Mouse (Mus musculus): Measurements from ENCODE around the gene Mpl. TPM values are rescaled to one million over a fixed set of nuclear protein-coding genes. Genes with fewer than 3 reads are reported as not detected.

Mpl gene
- under 1 TPM in 1 of 4 experiments, not detected in 3; 0.21 TPM for total RNA-seq (2022)

- DNase-seq (ENCODE audit: low spot score in 2 of 2), result no peak
These were observed at the start of gene Mpl for GRCm38 (mm10) chr4:118457345-118457975. Gene Mpl, minus strand, starts transcription at chr4:118457513.

GRCm38 (mm10) chr4:118505551-118505950 is 48.2 kb upstream of the Mpl start:
- no peak for DNase-seq (ENCODE audit: low spot score in 2 of 2)

- no peak for DNase-seq (ENCODE audit: low spot score in 2 of 2)
These were observed 43.5 kb upstream of the Mpl start for GRCm38 (mm10) chr4:118500792-118501191.

- DNase-seq (ENCODE audit: low spot score in 2 of 2), result no peak
These were observed 42.9 kb upstream of the Mpl start for GRCm38 (mm10) chr4:118500171-118500724.

- no peak for DNase-seq (ENCODE audit: low spot score in 2 of 2)
These were observed 33.1 kb upstream of the Mpl start for GRCm38 (mm10) chr4:118490461-118490860.

- no peak for DNase-seq (ENCODE audit: low spot score in 2 of 2)
These were observed 32.4 kb upstream of the Mpl start, which contains the start of gene Tie1 for GRCm38 (mm10) chr4:118489717-118490132. Gene Tie1, minus strand, starts transcription at chr4:118490061.

- no peak for DNase-seq (ENCODE audit: low spot score in 2 of 2)
These were observed 19.6 kb upstream of the Mpl start for GRCm38 (mm10) chr4:118476773-118477530.

GRCm38 (mm10) chr4:118472687-118473086 is 15.4 kb upstream of the Mpl start:
- DNase-seq (ENCODE audit: low spot score in 2 of 2), result no peak

GRCm38 (mm10) chr4:118471281-118471680 is 14.0 kb upstream of the Mpl start:
- no peak for DNase-seq (ENCODE audit: low spot score in 2 of 2)

GRCm38 (mm10) chr4:118465697-118466163 is 8.4 kb upstream of the Mpl start:
- no peak for DNase-seq (ENCODE audit: low spot score in 2 of 2)

GRCm38 (mm10) chr4:118464956-118465355 is 7.6 kb upstream of the Mpl start:
- DNase-seq (ENCODE audit: low spot score in 2 of 2), result no peak

GRCm38 (mm10) chr4:118446415-118447153 is 10.7 kb downstream of the Mpl start:
- no peak for DNase-seq (ENCODE audit: low spot score in 2 of 2)

- no peak for DNase-seq (ENCODE audit: low spot score in 2 of 2)
These were observed 11.4 kb downstream of the Mpl start for GRCm38 (mm10) chr4:118445781-118446414.

- DNase-seq (ENCODE audit: low spot score in 2 of 2), result no peak
These were observed 12.2 kb downstream of the Mpl start for GRCm38 (mm10) chr4:118445088-118445487.

- DNase-seq (ENCODE audit: low spot score in 2 of 2), result no peak
These were observed 19.5 kb downstream of the Mpl start for GRCm38 (mm10) chr4:118437829-118438253.

- peak; percentile 88 to 92 for DNase-seq (ENCODE audit: low spot score in 2 of 2)
These were observed 20.3 kb downstream of the Mpl start, which contains the start of gene Cdc20 for GRCm38 (mm10) chr4:118436820-118437603. Gene Cdc20, minus strand, starts transcription at chr4:118437352.

- DNase-seq (ENCODE audit: low spot score in 2 of 2), result no peak
These were observed 25.0 kb downstream of the Mpl start for GRCm38 (mm10) chr4:118432332-118432731.

- DNase-seq (ENCODE audit: low spot score in 2 of 2), result no peak
These were observed 28.0 kb downstream of the Mpl start for GRCm38 (mm10) chr4:118429215-118429895.

- DNase-seq (ENCODE audit: low spot score in 2 of 2), result no peak
These were observed 28.6 kb downstream of the Mpl start for GRCm38 (mm10) chr4:118428531-118429214.

All from layer of hippocampus, adult 8-10 months (tissue).